Mouse (Mus musculus): ENCODE measurements at regions not wholly inside any gene's neighbourhood (a gene's known extent, or its start where the extent isn't known, plus 50 kb on each side); places are given as distances from the start of the nearest gene placed in this dataset.

- H3K27ac ChIP-seq (replicated peaks; ENCODE audit: low read depth, low read length) = no peak overlapping the region
- H3K4me3 ChIP-seq (replicated peaks; ENCODE audit: low read length) = no peak overlapping the region
- no peaks in the 10 kb centered on the region for H3K4me1 ChIP-seq (ENCODE audit: control insufficient read depth, insufficient read depth, low read length)
- no peaks in the 10 kb centered on the region for H3K27me3 ChIP-seq (ENCODE audit: control insufficient read depth, insufficient read depth, low read length)
- 67% methylated on average over 7 of the region's 7 CpGs for WGBS
- H3K4me2 ChIP-seq (replicated peaks; ENCODE audit: low read depth, low read length, severe bottlenecking) = no peak overlapping the region
- no peak overlapping the region for H3K9ac ChIP-seq (ENCODE audit: low read depth, low read length, severe bottlenecking)
- no peak for ATAC-seq (ENCODE audit: low FRiP score, low read depth)
- TF ChIP-seq POLR2A (IDR thresholded peaks at IDR 0.05; ENCODE audit: borderline replicate concordance, extremely low read depth, insufficient read depth, insufficient read length) = no peak
- DNase-seq (ENCODE audit: low spot score) = no peak
- H3K9me3 ChIP-seq (ENCODE audit: control insufficient read depth, low read length) = no peaks in the 10 kb centered on the region
- H3K36me3 ChIP-seq (ENCODE audit: control insufficient read depth, insufficient read depth, low read length) = no peaks in the 10 kb centered on the region
Observed at GRCm38 (mm10) chr15:87184248-87184647, 359.9 kb upstream of the Fam19a5 start.

DNA sequence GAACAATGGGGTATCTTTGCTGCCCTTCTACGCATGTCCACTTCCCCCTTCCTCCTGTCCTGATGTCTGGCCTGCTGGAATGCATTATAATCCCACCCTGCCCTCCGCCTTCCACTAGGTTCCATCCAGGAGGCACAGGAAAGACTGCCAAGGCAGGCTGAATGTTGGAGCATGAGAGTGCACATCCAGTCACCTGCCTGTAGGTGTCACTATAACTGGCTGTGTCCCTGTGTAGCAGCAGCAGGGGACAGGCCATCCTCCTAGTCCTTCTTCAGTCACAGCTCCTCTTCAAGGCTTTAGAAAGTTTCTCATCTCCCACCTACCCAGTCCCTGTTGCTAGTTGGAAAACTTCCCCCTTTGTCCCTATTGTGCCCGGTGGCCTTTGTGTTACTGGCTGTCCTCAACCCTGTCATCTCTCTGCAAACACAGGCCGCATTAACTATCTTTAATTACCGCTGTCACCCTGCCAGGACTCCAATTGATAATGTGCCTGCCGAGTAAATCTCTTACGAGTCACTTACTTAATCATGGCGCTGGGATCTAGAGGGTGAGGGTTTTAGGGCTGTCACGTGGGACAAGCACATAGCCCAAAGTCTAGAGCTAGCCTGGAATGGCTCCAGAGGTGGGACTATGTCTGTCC lies 355.2 kb upstream of the Fam19a5 start:
- Histone ChIP-seq H3K36me3 (ENCODE audit: control insufficient read depth, insufficient read depth, low read length) (no peaks in the 10 kb centered on the region), H3K27ac (replicated peaks; ENCODE audit: low read depth, low read length) (no peak overlapping the region), H3K4me2 (replicated peaks; ENCODE audit: low read depth, low read length, severe bottlenecking) (no peak overlapping the region), H3K4me1 (ENCODE audit: control insufficient read depth, insufficient read depth, low read length) (no peaks in the 10 kb centered on the region), H3K9ac (ENCODE audit: low read depth, low read length, severe bottlenecking) (no peak overlapping the region), H3K9me3 (ENCODE audit: control insufficient read depth, low read length) (no peaks in the 10 kb centered on the region), H3K27me3 (ENCODE audit: control insufficient read depth, insufficient read depth, low read length) (no peaks in the 10 kb centered on the region), H3K4me3 (replicated peaks; ENCODE audit: low read length) (no peak overlapping the region)
- ATAC-seq (ENCODE audit: low FRiP score, low read depth) = no peak
- no peak for TF ChIP-seq POLR2A (IDR thresholded peaks at IDR 0.05; ENCODE audit: borderline replicate concordance, extremely low read depth, insufficient read depth, insufficient read length)
- 82% methylated on average over 9 of the region's 9 CpGs for WGBS
- no peak for DNase-seq (ENCODE audit: low spot score)

DNA sequence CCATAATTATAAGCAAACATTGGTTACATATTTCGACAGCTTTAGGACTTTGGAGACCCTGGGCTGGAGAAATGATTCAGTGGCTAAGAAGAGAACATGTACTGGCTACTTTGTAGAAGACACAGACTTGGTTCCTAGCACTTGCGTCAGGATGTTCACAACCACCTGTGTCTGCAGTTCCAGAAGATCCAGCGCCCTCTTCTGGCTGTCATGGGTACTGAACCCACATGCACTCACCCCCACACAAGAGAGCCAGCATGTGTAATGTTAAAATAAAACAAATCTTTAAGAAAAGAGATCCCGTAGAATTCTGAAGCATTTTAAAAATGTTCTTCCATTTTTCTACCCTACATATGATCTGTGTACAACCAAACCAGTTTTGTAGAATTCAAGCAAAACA lies 352.2 kb upstream of the Fam19a5 start:
- Histone ChIP-seq H3K9ac (ENCODE audit: low read depth, low read length, severe bottlenecking) (no peak overlapping the region), H3K4me2 (replicated peaks; ENCODE audit: low read depth, low read length, severe bottlenecking) (no peak overlapping the region), H3K4me3 (replicated peaks; ENCODE audit: low read length) (no peak overlapping the region), H3K27ac (replicated peaks; ENCODE audit: low read depth, low read length) (no peak overlapping the region), H3K27me3 (ENCODE audit: control insufficient read depth, insufficient read depth, low read length) (no peaks in the 10 kb centered on the region), H3K36me3 (ENCODE audit: control insufficient read depth, insufficient read depth, low read length) (no peaks in the 10 kb centered on the region), H3K9me3 (ENCODE audit: control insufficient read depth, low read length) (no peaks in the 10 kb centered on the region), H3K4me1 (ENCODE audit: control insufficient read depth, insufficient read depth, low read length) (no peaks in the 10 kb centered on the region)
- ATAC-seq (ENCODE audit: low FRiP score, low read depth) = no peak
- no peak for TF ChIP-seq POLR2A (IDR thresholded peaks at IDR 0.05; ENCODE audit: borderline replicate concordance, extremely low read depth, insufficient read depth, insufficient read length)
- no peak for DNase-seq (ENCODE audit: low spot score)
- 72% methylated on average over 4 of the region's 4 CpGs for WGBS

DNA sequence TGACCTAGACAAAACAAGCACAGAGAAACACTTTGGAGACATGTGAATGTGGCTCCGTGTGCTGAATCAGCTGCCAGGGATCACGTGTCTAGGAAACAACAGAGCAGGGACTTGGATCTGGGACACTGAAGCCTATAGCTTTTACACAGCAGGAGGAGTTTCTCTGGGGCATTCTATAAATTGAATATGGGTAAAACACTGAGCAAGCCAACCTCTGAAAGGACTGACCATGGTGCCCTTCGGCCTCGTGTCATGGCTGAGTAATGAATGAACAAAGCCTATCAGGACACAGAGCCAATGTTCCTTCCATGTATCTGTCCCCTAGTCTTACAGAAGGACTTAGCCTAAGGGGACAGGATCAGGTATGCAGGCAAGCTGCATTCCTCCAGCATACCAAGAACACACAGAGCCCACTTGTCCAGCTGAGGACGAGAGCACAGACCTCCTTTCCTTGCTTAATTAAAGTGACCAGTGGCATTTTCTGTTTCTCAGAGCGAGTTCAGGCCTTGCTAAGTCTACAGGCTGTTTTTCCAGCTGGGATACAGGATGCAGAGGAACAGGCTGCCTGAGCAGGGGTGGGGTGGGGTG lies 347.7 kb upstream of the Fam19a5 start:
- no peak for TF ChIP-seq POLR2A (IDR thresholded peaks at IDR 0.05; ENCODE audit: borderline replicate concordance, extremely low read depth, insufficient read depth, insufficient read length)
- H3K9me3 ChIP-seq (ENCODE audit: control insufficient read depth, low read length) = no peaks in the 10 kb centered on the region
- no peak overlapping the region for H3K4me3 ChIP-seq (replicated peaks; ENCODE audit: low read length)
- H3K9ac ChIP-seq (ENCODE audit: low read depth, low read length, severe bottlenecking) = no peak overlapping the region
- no peak overlapping the region for H3K4me2 ChIP-seq (replicated peaks; ENCODE audit: low read depth, low read length, severe bottlenecking)
- ATAC-seq (ENCODE audit: low FRiP score, low read depth) (no peak), DNase-seq (ENCODE audit: low spot score) (no peak)
- H3K27ac ChIP-seq (replicated peaks; ENCODE audit: low read depth, low read length) = no peak overlapping the region
- H3K36me3 ChIP-seq (ENCODE audit: control insufficient read depth, insufficient read depth, low read length) = no peaks in the 10 kb centered on the region
- no peaks in the 10 kb centered on the region for H3K27me3 ChIP-seq (ENCODE audit: control insufficient read depth, insufficient read depth, low read length)
- WGBS = 53% methylated on average over 6 of the region's 6 CpGs
- no peaks in the 10 kb centered on the region for H3K4me1 ChIP-seq (ENCODE audit: control insufficient read depth, insufficient read depth, low read length)

DNA sequence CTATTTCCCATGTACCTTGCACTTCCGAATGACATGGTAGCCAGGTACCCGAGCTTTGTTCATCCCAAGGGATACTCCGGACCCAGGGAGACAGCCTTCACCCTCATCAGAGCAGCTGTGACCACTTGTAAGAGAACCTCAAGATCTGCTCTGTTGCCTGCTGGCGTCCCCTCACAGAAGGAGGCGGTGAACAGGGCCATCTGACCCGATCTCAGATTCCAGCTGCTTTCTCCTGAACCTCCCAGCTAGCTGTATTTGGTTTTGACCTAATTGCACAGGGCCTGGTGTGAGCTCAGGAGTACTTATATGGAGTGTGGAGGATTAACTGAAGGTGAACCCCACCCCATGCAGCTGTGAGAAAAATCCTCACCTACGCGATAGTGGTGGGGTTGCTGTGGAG lies 344.5 kb upstream of the Fam19a5 start:
- TF ChIP-seq POLR2A (IDR thresholded peaks at IDR 0.05; ENCODE audit: borderline replicate concordance, extremely low read depth, insufficient read depth, insufficient read length) = no peak
- no peaks in the 10 kb centered on the region for H3K9me3 ChIP-seq (ENCODE audit: control insufficient read depth, low read length)
- no peak for ATAC-seq (ENCODE audit: low FRiP score, low read depth)
- WGBS = 75% methylated on average over 8 of the region's 8 CpGs
- H3K4me3 ChIP-seq (replicated peaks; ENCODE audit: low read length) = no peak overlapping the region
- H3K4me1 ChIP-seq (ENCODE audit: control insufficient read depth, insufficient read depth, low read length) = no peaks in the 10 kb centered on the region
- no peak for DNase-seq (ENCODE audit: low spot score)
- H3K4me2 ChIP-seq (replicated peaks; ENCODE audit: low read depth, low read length, severe bottlenecking) = no peak overlapping the region
- no peaks in the 10 kb centered on the region for H3K36me3 ChIP-seq (ENCODE audit: control insufficient read depth, insufficient read depth, low read length)
- H3K27ac ChIP-seq (replicated peaks; ENCODE audit: low read depth, low read length) = no peak overlapping the region
- no peaks in the 10 kb centered on the region for H3K27me3 ChIP-seq (ENCODE audit: control insufficient read depth, insufficient read depth, low read length)
- H3K9ac ChIP-seq (ENCODE audit: low read depth, low read length, severe bottlenecking) = no peak overlapping the region
